Mouse (Mus musculus) kidney, adult 11 months (tissue): ENCODE measurements at regions not wholly inside any gene's neighbourhood (a gene's known extent, or its start where the extent isn't known, plus 50 kb on each side); places are given as distances from the start of the nearest gene placed in this dataset.

ENCODE experiments used
- DNase-seq: peaks from one replicate; pipeline ENCODE4 v3.0.0; 2022

- no peak for DNase-seq
Measured at GRCm38 (mm10) chr11:90136307-90136706, 51.2 kb upstream of the Gm45716 start.
